Comparison of ENCODE assay signal across 9 mouse cellular contexts in genomic region chr13:60007593-60007992, GRCm38 (mm10).
DNase-seq lines count a peak whose midpoint lies in the region; ATAC-seq lines count a peak whose summit lies in the region.
"Had no signal": no experiment of that assay in that cellular context is flagged by ENCODE, and none has a peak within 500 bp of the region (broad histone marks: within the 10 kb centered on the region; RNA-seq: fewer than 3 reads in every experiment).

No protein-coding gene starts in this region.

- no peak overlapping the region for H3K9ac ChIP-seq in neural tube, embryonic 14.5 days (replicated peaks; ENCODE audit: low read depth, low read length)
- no peak overlapping the region for H3K9ac ChIP-seq in neural tube, embryonic 15.5 days (replicated peaks)
- H3K9ac ChIP-seq in heart, embryonic 12.5 days: no peak overlapping the region
- no peak overlapping the region for H3K9ac ChIP-seq in kidney, embryonic 16.5 days (replicated peaks; ENCODE audit: low read length)
- H3K9ac ChIP-seq in stomach, embryonic 15.5 days: no peak overlapping the region
- no peak overlapping the region for H3K9ac ChIP-seq in midbrain, embryonic 14.5 days (replicated peaks; ENCODE audit: low read length)

- 0 out of 2 replicates have a peak, but pooled peaks have one; percentile 11 for ATAC-seq in neural tube, embryonic 14.5 days (ENCODE audit: low read depth)
- ATAC-seq in neural tube, embryonic 15.5 days (ENCODE audit: low FRiP score): no peak
- ATAC-seq in heart, embryonic 12.5 days (ENCODE audit: insufficient number of reproducible peaks, low FRiP score): peak; percentile 69; the same call in 1 of the 2 replicates
- peak; percentile 79 for ATAC-seq in kidney, embryonic 16.5 days (ENCODE audit: low FRiP score, low TSS enrichment)
- peak; percentile 81; the same call in 1 of the 2 replicates for ATAC-seq in stomach, embryonic 15.5 days (ENCODE audit: insufficient read depth, low FRiP score, low read depth)
- no peak for ATAC-seq in midbrain, embryonic 14.5 days (ENCODE audit: low FRiP score, low TSS enrichment)
- ATAC-seq in erythroblast, adult 5-6 weeks (replicated peaks; ENCODE audit: low FRiP score, poor library complexity, severe bottlenecking): no peak

- no peak overlapping the region for H3K4me3 ChIP-seq in neural tube, embryonic 14.5 days (ENCODE audit: low read depth, low read length)
- no peak overlapping the region for H3K4me3 ChIP-seq in neural tube, embryonic 15.5 days (replicated peaks)
- no peak overlapping the region for H3K4me3 ChIP-seq in heart, embryonic 12.5 days
- H3K4me3 ChIP-seq in kidney, embryonic 16.5 days (ENCODE audit: low read length): no peak overlapping the region
- no peak overlapping the region for H3K4me3 ChIP-seq in stomach, embryonic 15.5 days (replicated peaks)
- H3K4me3 ChIP-seq in midbrain, embryonic 14.5 days (replicated peaks; ENCODE audit: low read depth, low read length): no peak overlapping the region
- H3K4me3 ChIP-seq: left cerebral cortex, adult 2 months had no signal

- DNase-seq in midbrain, embryonic 14.5 days: no peak
- no peak for DNase-seq in testis, postnatal 14 days (ENCODE audit: low spot score)

- H3K4me2 ChIP-seq in neural tube, embryonic 14.5 days (ENCODE audit: low read depth, low read length): no peak overlapping the region
- H3K4me2 ChIP-seq in neural tube, embryonic 15.5 days: no peak overlapping the region
- 0 out of 2 replicates have a peak overlapping the region, but pooled peaks have one; percentile 11 for H3K4me2 ChIP-seq in heart, embryonic 12.5 days
- H3K4me2 ChIP-seq in kidney, embryonic 16.5 days (replicated peaks; ENCODE audit: low read depth, low read length): no peak overlapping the region
- H3K4me2 ChIP-seq in stomach, embryonic 15.5 days: no peak overlapping the region
- H3K4me2 ChIP-seq in midbrain, embryonic 14.5 days (ENCODE audit: low read length): no peak overlapping the region

- no peak overlapping the region for H3K27ac ChIP-seq in neural tube, embryonic 14.5 days (ENCODE audit: low read depth, low read length)
- H3K27ac ChIP-seq in neural tube, embryonic 15.5 days (replicated peaks): no peak overlapping the region
- peak overlapping the region; percentile 61 for H3K27ac ChIP-seq in heart, embryonic 12.5 days (ENCODE audit: poor library complexity, severe bottlenecking)
- no peak overlapping the region for H3K27ac ChIP-seq in kidney, embryonic 16.5 days (ENCODE audit: low read length)
- H3K27ac ChIP-seq in stomach, embryonic 15.5 days: peak overlapping the region; percentile 58; the same call in 1 of the 2 replicates
- H3K27ac ChIP-seq in midbrain, embryonic 14.5 days (replicated peaks; ENCODE audit: low read depth, low read length): no peak overlapping the region
- H3K27ac ChIP-seq: left cerebral cortex, adult 2 months had no signal

- no peaks in the 10 kb centered on the region for H3K27me3 ChIP-seq in neural tube, embryonic 14.5 days (ENCODE audit: control insufficient read depth, insufficient read depth, low read length)
- H3K27me3 ChIP-seq in neural tube, embryonic 15.5 days (replicated peaks): no peaks in the 10 kb centered on the region
- H3K27me3 ChIP-seq in heart, embryonic 12.5 days (replicated peaks): no peaks in the 10 kb centered on the region
- no peaks in the 10 kb centered on the region for H3K27me3 ChIP-seq in kidney, embryonic 16.5 days (ENCODE audit: insufficient read depth, low read length)
- no peaks in the 10 kb centered on the region for H3K27me3 ChIP-seq in stomach, embryonic 15.5 days (replicated peaks)
- no peaks in the 10 kb centered on the region for H3K27me3 ChIP-seq in midbrain, embryonic 14.5 days (ENCODE audit: control insufficient read depth, insufficient read depth, low read length)

- no peaks in the 10 kb centered on the region for H3K36me3 ChIP-seq in neural tube, embryonic 14.5 days (ENCODE audit: control insufficient read depth, insufficient read depth, low read length)
- H3K36me3 ChIP-seq in neural tube, embryonic 15.5 days: no peaks in the 10 kb centered on the region
- H3K36me3 ChIP-seq in heart, embryonic 12.5 days: no peaks in the 10 kb centered on the region
- no peaks in the 10 kb centered on the region for H3K36me3 ChIP-seq in kidney, embryonic 16.5 days (ENCODE audit: insufficient read depth, low read length)
- H3K36me3 ChIP-seq in stomach, embryonic 15.5 days: no peaks in the 10 kb centered on the region
- no peaks in the 10 kb centered on the region for H3K36me3 ChIP-seq in midbrain, embryonic 14.5 days (ENCODE audit: control insufficient read depth, insufficient read depth, low read length)

- no peaks in the 10 kb centered on the region for H3K4me1 ChIP-seq in neural tube, embryonic 14.5 days (ENCODE audit: control insufficient read depth, insufficient read depth, low read length)
- peaks cover 6% of the 10 kb centered on the region; the same call in 1 of the 2 replicates for H3K4me1 ChIP-seq in neural tube, embryonic 15.5 days
- H3K4me1 ChIP-seq in heart, embryonic 12.5 days (replicated peaks): peaks cover 15% of the 10 kb centered on the region
- H3K4me1 ChIP-seq in kidney, embryonic 16.5 days (ENCODE audit: insufficient read depth, low read length): peaks cover 11% of the 10 kb centered on the region
- peaks cover 2% of the 10 kb centered on the region; the same call in 1 of the 2 replicates for H3K4me1 ChIP-seq in stomach, embryonic 15.5 days
- H3K4me1 ChIP-seq in midbrain, embryonic 14.5 days (ENCODE audit: control insufficient read depth, insufficient read depth, low read length): no peaks in the 10 kb centered on the region

- H3K9me3 ChIP-seq in neural tube, embryonic 14.5 days (ENCODE audit: control insufficient read depth, low read length): no peaks in the 10 kb centered on the region
- no peaks in the 10 kb centered on the region for H3K9me3 ChIP-seq in neural tube, embryonic 15.5 days (replicated peaks)
- no peaks in the 10 kb centered on the region for H3K9me3 ChIP-seq in heart, embryonic 12.5 days (replicated peaks)
- H3K9me3 ChIP-seq in kidney, embryonic 16.5 days (ENCODE audit: low read length): no peaks in the 10 kb centered on the region
- no peaks in the 10 kb centered on the region for H3K9me3 ChIP-seq in stomach, embryonic 15.5 days
- H3K9me3 ChIP-seq in midbrain, embryonic 14.5 days (ENCODE audit: control insufficient read depth, low read length): no peaks in the 10 kb centered on the region

- 40% methylated on average over 7 of the region's 7 CpGs for WGBS in neural tube, embryonic 14.5 days
- 40% methylated on average over 7 of the region's 7 CpGs for WGBS in neural tube, embryonic 15.5 days
- 35% methylated on average over 7 of the region's 7 CpGs for WGBS in heart, embryonic 12.5 days
- 14% methylated on average over 7 of the region's 7 CpGs for WGBS in kidney, embryonic 16.5 days
- 18% methylated on average over 7 of the region's 7 CpGs for WGBS in stomach, embryonic 15.5 days
- 70% methylated on average over 7 of the region's 7 CpGs for WGBS in midbrain, embryonic 14.5 days

Comparison
In these comparisons a context has a peak if more than half of its experiments do, and no peak if none do; other contexts are left out.
1. ATAC-seq: peak in neural tube, embryonic 14.5 days (single experiment), heart, embryonic 12.5 days (single experiment), kidney, embryonic 16.5 days (single experiment) and stomach, embryonic 15.5 days (single experiment); none in neural tube, embryonic 15.5 days (single experiment), midbrain, embryonic 14.5 days (single experiment) and erythroblast, adult 5-6 weeks (single experiment).
2. H3K27ac ChIP-seq: peak in heart, embryonic 12.5 days (single experiment) and stomach, embryonic 15.5 days (single experiment); none in neural tube, embryonic 14.5 days (single experiment), neural tube, embryonic 15.5 days (single experiment), kidney, embryonic 16.5 days (single experiment) and midbrain, embryonic 14.5 days (single experiment).